Mouse (Mus musculus) limb, embryonic 12.5 days (tissue): ENCODE measurements around the gene Aire. TPM values are rescaled to one million over a fixed set of nuclear protein-coding genes. Genes with fewer than 3 reads are reported as not detected.

Source experiments
- ATAC-seq: fragments of 200-750 bp; cut with Nextera tagmentation; 2 replicates; pipeline ENCODE4 v1.8.0; 2017; ENCODE audit warnings: low read depth, moderate TSS enrichment; ENCODE audit not compliant: insufficient number of reproducible peaks, insufficient read depth, low FRiP score, low TSS enrichment
- H3K27ac ChIP-seq: fragments of 300-500 bp; sonication (generic); 2 replicates; pipeline ENCODE4 v1.5.1; 2016; ENCODE audit warnings: mild to moderate bottlenecking, moderate library complexity
- H3K27me3 ChIP-seq: fragments of 300-500 bp; sonication (generic); 2 replicates; pipeline ENCODE4 v1.6.1; 2016; ENCODE audit warnings: mild to moderate bottlenecking, moderate library complexity
- H3K36me3 ChIP-seq: fragments of 300-500 bp; sonication (generic); 2 replicates; pipeline ENCODE4 v1.6.1; 2016; ENCODE audit warnings: mild to moderate bottlenecking, moderate library complexity
- H3K4me1 ChIP-seq: fragments of 300-500 bp; sonication (generic); replicated peaks from 2 replicates; pipeline ENCODE4 v1.6.1; 2016
- H3K4me2 ChIP-seq: fragments of 300-500 bp; sonication (generic); 2 replicates; pipeline ENCODE4 v1.6.1; 2016; ENCODE audit warnings: mild to moderate bottlenecking, moderate library complexity
- H3K4me3 ChIP-seq: fragments of 300-500 bp; sonication (generic); replicated peaks from 2 replicates; pipeline ENCODE4 v1.5.1; 2016; ENCODE audit warnings: mild to moderate bottlenecking
- H3K9ac ChIP-seq: fragments of 300-500 bp; sonication (generic); replicated peaks from 2 replicates; pipeline ENCODE4 v1.6.1; 2016; ENCODE audit warnings: mild to moderate bottlenecking, moderate library complexity
- H3K9me3 ChIP-seq: fragments of 300-500 bp; sonication (generic); 2 replicates; pipeline ENCODE4 v1.6.1; 2016; ENCODE audit warnings: mild to moderate bottlenecking, moderate library complexity
- WGBS: fragments of 180-500 bp; shearing (Covaris S2); methylation state at CpG from one replicate; pipeline ENCODE4 v1.1.7; 2016; 5-methylcytosine and 5-hydroxymethylcytosine counted together
- polyA plus RNA-seq: library from polyadenylated mRNA; unstranded; fragments of >200 nt; fragmentation: Nextera tagmentation; extraction: Ambion mirVana; gene quantifications from 2 replicates; pipeline ENCODE4 v1.2.1, GENCODE M21; 2016

Gene Aire
- polyA plus RNA-seq, 1 experiment from 2014 or later, result 0.53 TPM

DNA sequence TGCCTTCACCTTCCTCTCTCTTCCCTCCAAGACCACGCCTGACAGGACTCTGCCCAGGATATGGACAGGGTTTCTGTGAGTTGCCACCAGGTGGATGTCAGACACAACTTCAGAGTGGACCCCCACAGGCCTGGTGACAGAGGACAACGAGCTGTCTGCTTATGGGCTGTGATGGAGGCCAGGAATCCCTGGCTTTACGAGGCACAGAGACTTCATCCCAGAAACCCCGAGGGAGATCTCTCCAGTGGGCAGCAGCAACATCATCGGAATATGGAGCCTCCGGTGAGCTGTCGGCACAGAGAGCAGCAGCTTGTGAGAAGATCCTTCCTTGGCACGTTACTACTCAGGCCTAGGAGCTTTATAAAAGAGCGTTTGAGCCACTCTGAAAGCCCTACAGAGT, 34.5 kb upstream of the Aire start:
- no peak overlapping the region for H3K9ac ChIP-seq
- no peaks in the 10 kb centered on the region for H3K36me3 ChIP-seq
- no peak overlapping the region for H3K4me3 ChIP-seq
- no peaks in the 10 kb centered on the region for H3K27me3 ChIP-seq
- 77% methylated on average over 9 of the region's 9 CpGs for WGBS
- no peak overlapping the region for H3K27ac ChIP-seq
- ATAC-seq, result no peak
- H3K4me1 ChIP-seq, result no peaks in the 10 kb centered on the region
- H3K4me2 ChIP-seq, result no peak overlapping the region
- H3K9me3 ChIP-seq, result 0 out of 2 replicates have a peak, but pooled peaks cover 8% of the 10 kb centered on the region

DNA sequence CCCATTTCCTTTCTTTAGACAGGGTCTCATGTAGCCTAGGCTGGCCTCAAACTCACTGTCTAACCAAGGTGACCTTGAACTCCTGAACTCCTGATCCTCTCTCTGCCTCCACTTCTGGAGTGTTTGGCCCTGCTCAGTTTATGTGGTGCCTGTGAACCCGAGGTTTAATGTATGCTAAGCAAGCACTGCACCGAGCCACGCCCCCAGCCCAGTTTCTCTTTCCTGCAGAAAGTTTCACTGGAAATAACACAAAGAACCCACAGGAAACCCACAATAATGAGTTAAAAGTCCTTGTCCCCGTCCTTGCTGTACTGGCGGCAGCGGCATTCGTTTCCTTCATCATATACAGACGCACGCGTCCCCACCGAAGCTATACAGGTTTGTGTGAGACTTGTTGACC, 31.6 kb upstream of the Aire start:
- Histone ChIP-seq H3K27ac (no peak overlapping the region), H3K36me3 (no peaks in the 10 kb centered on the region), H3K4me1 (peaks cover 2% of the 10 kb centered on the region), H3K9ac (no peak overlapping the region), H3K9me3 (0 out of 2 replicates have a peak, but pooled peaks cover 8% of the 10 kb centered on the region), H3K4me3 (no peak overlapping the region), H3K4me2 (no peak overlapping the region), H3K27me3 (peaks cover 4% of the 10 kb centered on the region; the same call in 1 of the 2 replicates)
- WGBS, result 86% methylated on average over 11 of the region's 11 CpGs
- ATAC-seq, result no peak

DNA sequence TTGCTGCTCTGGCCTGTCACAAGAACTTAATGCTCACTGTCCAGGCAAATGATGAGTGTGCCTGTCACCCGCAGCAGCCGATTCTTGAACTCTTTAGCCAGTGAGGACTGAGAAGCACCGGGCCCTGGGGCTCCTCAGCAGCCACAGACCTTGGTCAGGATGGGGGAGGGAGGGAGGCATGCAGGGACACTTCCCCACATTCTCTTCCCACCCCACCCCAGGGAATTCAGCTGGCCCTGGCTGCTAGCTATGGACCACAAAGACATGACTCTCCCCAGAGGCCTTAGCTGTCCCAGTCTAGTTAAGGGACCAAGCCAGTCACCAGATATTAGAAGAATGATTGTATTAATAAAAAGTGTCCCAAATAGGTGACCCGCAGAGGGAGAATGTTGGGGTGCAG, 30.7 kb upstream of the Aire start:
- 75% methylated on average over 4 of the region's 4 CpGs for WGBS
- H3K4me1 ChIP-seq, result peaks cover 5% of the 10 kb centered on the region
- H3K27ac ChIP-seq, result no peak overlapping the region
- H3K4me3 ChIP-seq, result no peak overlapping the region
- H3K9ac ChIP-seq, result no peak overlapping the region
- ATAC-seq, result no peak
- no peak overlapping the region for H3K4me2 ChIP-seq
- 0 out of 2 replicates have a peak, but pooled peaks cover 8% of the 10 kb centered on the region for H3K9me3 ChIP-seq
- H3K27me3 ChIP-seq, result peaks cover 5% of the 10 kb centered on the region; the same call in 1 of the 2 replicates
- no peaks in the 10 kb centered on the region for H3K36me3 ChIP-seq

DNA sequence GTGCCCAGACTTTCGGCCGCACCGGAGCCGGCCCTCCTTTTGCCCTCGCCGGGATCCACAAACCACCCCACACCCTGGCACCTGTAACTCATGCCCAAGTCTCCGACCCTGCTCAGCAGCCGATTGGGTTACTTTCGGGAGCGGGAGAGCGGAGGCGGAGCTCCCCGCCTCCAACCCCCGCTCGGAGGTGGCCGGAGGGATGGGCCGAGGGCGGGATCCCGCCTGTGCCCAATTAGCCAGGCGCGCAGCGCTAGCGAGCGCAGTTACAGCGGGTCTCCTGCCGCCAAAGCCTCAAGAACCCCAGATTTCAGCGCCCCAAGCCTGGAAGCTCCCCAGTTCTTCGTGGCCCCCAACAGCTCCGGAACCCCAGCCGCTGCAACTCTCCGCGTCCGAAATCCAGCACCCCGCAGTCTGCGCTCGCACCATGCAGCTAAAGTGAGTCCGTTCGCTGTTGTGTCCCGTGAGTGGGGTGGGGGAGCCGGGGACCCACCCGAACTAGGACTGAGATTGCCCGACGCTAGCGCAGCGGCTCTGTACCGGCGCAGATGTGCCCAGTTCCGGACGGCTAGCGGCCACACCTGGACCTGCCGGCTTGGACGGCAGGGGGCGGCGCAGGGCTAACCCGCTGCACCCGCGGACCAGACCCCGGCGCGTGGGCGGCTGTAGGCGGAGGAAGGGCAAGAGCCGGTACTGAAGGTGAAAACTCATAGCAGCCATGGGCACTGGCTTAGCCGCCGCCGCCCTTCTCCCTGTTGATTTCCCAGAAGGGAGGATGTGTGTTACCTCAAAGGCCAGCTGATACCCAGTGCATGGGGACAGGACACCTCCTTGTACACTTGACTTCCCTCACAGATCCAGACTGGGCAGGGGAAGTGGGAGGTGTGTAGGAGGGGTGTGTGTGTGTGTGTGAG, 25.9 kb upstream of the Aire start, which contains the start of gene Icosl:
Gene Icosl, plus strand, starts transcription at position 202 of the 911 bp plus-strand sequence.
- Histone ChIP-seq H3K4me2 (peak within 1 kb of the TSS; percentile 95), H3K27ac (peak within 1 kb of the TSS; percentile 41; the same call in 1 of the 2 replicates), H3K4me1 (peaks cover 9% of the 10 kb centered on the region), H3K9ac (peak within 1 kb of the TSS; percentile 55), H3K4me3 (peak within 1 kb of the TSS; percentile 63), H3K9me3 (no peaks in the 10 kb centered on the region), H3K36me3 (no peaks in the 10 kb centered on the region), H3K27me3 (peaks cover 25% of the 10 kb centered on the region)
- WGBS, result under 1% methylated on average over 66 of the region's 66 CpGs
- peak; percentile 87 for ATAC-seq

DNA sequence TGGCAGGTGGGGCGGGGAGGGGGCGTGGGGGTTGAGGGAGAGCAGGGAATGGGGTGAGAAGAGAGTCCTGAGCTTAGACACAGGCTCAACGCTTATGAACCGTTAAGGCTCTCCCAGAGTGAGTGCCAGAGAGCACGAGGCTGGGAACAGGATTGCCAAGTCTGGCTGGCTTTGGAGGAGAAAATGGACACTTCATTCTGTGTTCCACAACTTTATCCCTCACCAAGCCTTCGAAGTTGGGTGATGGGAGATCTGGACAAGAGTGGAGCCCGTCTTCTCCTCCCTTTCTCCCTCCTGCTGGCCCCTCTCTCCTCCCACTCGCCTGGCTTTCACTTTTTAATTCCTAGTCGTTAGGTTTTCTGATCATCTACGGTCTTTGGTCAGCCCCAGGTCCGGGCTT, 25.1 kb upstream of the Aire start:
- WGBS, result 24% methylated on average over 11 of the region's 11 CpGs
- H3K4me2 ChIP-seq, result peak overlapping the region; percentile 95
- H3K4me1 ChIP-seq, result peaks cover 9% of the 10 kb centered on the region
- ATAC-seq, result no peak
- no peaks in the 10 kb centered on the region for H3K9me3 ChIP-seq
- H3K4me3 ChIP-seq, result peak overlapping the region; percentile 63
- H3K27me3 ChIP-seq, result peaks cover 25% of the 10 kb centered on the region
- no peaks in the 10 kb centered on the region for H3K36me3 ChIP-seq
- no peak overlapping the region for H3K27ac ChIP-seq
- peak overlapping the region; percentile 55; the same call in 1 of the 2 replicates for H3K9ac ChIP-seq

DNA sequence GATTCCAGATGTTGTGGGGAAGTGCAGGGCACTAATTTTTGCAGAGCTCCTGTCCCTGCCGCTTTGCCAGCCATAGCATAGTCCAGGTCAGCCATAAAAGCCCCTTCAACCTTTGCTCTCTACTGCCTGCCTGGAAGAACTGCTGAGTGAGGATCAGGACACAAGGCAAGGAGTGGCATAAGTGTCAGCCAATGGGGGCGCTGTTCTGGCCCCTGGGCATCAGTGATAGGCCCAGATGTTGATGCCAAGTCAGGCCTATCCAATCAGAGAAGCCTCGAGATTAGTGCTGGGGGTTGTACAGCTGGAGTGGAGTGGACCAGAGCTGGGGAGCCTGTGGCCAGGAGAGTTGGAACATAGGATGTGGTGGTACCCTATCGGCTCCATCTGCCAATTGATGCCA, 23.8 kb upstream of the Aire start:
- Histone ChIP-seq H3K4me3 (no peak overlapping the region), H3K27ac (no peak overlapping the region), H3K27me3 (peaks cover 25% of the 10 kb centered on the region), H3K4me1 (peaks cover 9% of the 10 kb centered on the region), H3K4me2 (no peak overlapping the region), H3K36me3 (no peaks in the 10 kb centered on the region), H3K9me3 (no peaks in the 10 kb centered on the region), H3K9ac (no peak overlapping the region)
- ATAC-seq, result no peak
- 30% methylated on average over 4 of the region's 4 CpGs for WGBS

DNA sequence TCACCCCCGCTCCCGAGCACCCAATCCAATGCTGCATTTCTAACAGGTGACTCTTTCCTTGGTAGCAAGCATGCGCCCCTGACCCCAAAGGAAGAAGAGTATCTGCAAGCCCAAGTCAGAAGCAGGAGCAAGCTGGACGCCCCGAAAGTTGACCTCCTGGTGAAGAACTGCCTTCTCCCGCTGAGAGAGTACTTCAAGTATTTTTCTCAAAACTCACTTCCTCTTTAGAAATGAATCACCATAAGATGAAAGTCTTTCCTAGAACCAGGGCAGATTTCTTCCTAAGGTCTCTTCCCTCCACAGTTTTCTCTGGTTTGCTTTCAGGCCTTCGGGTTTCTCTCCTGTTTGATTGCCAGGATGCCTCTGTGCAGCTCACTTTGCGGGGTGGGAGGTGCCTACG, 19.7 kb upstream of the Aire start:
- Histone ChIP-seq H3K9ac (no peak overlapping the region), H3K27me3 (peaks cover 10% of the 10 kb centered on the region; the same call in 1 of the 2 replicates), H3K27ac (no peak overlapping the region), H3K4me3 (no peak overlapping the region), H3K4me2 (no peak overlapping the region), H3K9me3 (no peaks in the 10 kb centered on the region), H3K36me3 (no peaks in the 10 kb centered on the region), H3K4me1 (no peaks in the 10 kb centered on the region)
- 83% methylated on average over 9 of the region's 9 CpGs for WGBS
- no peak for ATAC-seq

DNA sequence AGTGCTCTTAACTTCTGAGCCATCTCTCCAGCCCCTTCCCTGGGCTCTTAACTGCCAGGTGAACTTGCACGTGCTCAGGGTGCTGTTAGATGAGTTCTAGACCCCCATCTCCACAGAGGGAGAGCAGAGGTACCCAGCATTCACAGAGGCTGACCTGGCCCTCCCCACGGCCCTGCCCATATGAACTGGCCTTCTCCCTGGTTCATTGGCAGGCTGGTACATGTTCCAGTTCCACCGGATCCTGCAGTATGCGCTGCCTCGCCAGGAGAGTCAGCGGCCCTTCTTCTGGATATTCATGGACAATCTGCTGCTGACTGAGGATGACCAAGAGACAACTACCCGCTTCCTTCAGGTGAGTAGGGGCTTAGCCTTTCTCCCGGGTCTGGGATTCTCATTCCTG, 13.6 kb upstream of the Aire start:
- Histone ChIP-seq H3K4me2 (no peak overlapping the region), H3K9me3 (no peaks in the 10 kb centered on the region), H3K36me3 (no peaks in the 10 kb centered on the region), H3K27ac (no peak overlapping the region), H3K27me3 (no peaks in the 10 kb centered on the region), H3K4me3 (no peak overlapping the region), H3K9ac (no peak overlapping the region), H3K4me1 (no peaks in the 10 kb centered on the region; the same call in 1 of the 2 replicates)
- WGBS, result 85% methylated on average over 8 of the region's 8 CpGs
- no peak for ATAC-seq

DNA sequence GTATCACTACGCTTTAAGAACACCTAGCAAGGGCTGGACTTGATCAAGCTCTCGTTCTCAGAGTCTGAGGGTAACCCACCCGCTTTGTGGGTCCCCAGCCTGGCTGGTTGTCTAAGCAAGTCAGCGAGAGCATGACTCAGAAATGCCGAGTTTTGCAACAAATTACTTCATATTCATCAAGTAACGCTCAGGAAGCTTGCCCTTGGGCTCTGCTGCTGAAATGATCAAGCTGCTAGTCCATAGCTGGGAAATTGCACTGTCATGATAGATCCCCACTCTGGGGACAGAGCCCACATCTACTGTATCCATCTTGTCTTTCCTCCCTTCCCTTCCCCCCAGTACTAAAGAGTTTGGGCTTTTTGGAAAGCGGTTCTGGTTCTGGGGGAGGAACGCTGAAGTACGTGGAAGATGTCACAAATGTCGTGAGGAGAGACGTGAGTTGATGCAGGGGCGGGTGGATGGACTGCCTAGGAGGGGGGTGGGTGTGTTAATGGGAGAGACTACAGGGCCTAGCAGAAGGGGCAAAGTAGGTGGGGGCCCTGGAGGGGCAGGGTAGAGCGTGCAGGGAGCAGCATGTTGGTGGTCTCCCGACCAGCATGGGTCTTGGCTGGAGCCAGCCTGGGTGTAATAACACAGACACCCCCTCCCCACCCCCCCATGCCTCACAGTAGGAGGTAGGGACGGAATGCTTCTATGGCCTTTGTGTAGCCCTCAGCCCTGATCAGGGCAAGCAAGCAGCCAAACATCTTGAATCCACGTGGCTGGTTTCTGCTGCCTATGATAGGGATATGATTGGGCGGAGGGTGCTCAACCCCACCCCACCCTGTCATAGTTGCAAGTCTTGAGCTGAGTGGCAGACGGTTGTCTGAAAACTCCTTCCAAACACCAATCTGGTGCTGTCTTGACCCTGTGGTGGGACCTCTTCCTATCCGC, 11.5 kb upstream of the Aire start:
- 67% methylated on average over 19 of the region's 19 CpGs for WGBS
- Histone ChIP-seq H3K9ac (no peak overlapping the region), H3K27ac (no peak overlapping the region), H3K4me3 (no peak overlapping the region), H3K27me3 (no peaks in the 10 kb centered on the region), H3K4me1 (no peaks in the 10 kb centered on the region; the same call in 1 of the 2 replicates), H3K36me3 (no peaks in the 10 kb centered on the region), H3K9me3 (no peaks in the 10 kb centered on the region), H3K4me2 (no peak overlapping the region)
- no peak for ATAC-seq

DNA sequence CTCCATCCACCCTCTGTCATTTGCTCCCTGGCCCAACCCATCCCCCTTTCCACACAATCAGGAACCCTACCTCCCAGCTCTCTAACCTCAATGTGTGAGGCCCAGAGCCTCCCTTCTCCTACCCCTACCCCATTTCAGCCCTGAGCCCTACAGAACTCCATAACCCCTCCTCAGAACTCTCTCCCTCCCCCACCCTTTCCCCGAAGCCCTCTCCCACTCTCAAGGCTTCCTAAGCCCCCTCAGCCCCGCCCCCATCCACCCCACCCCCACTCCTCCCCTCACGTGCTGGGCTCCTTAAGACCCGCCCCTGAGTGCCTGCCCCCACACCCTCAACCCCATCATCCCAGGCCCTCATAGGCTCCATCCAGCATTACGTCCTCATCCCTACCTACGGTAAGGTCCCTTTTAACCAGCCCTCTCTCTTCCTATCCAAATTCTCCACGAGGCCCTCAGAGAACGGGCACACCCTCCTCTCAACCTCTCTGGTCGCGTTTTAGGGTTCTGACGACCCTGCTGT, 6.2 kb upstream of the Aire start:
- H3K4me3 ChIP-seq, result no peak overlapping the region
- H3K9me3 ChIP-seq, result no peaks in the 10 kb centered on the region
- no peaks in the 10 kb centered on the region for H3K27me3 ChIP-seq
- H3K9ac ChIP-seq, result no peak overlapping the region
- no peak overlapping the region for H3K27ac ChIP-seq
- no peak for ATAC-seq
- no peak overlapping the region for H3K4me2 ChIP-seq
- H3K4me1 ChIP-seq, result no peaks in the 10 kb centered on the region
- H3K36me3 ChIP-seq, result no peaks in the 10 kb centered on the region
- 55% methylated on average over 11 of the region's 11 CpGs for WGBS
